Comparison of ENCODE assay signal across 9 mouse cellular contexts in the genomic region with DNA sequence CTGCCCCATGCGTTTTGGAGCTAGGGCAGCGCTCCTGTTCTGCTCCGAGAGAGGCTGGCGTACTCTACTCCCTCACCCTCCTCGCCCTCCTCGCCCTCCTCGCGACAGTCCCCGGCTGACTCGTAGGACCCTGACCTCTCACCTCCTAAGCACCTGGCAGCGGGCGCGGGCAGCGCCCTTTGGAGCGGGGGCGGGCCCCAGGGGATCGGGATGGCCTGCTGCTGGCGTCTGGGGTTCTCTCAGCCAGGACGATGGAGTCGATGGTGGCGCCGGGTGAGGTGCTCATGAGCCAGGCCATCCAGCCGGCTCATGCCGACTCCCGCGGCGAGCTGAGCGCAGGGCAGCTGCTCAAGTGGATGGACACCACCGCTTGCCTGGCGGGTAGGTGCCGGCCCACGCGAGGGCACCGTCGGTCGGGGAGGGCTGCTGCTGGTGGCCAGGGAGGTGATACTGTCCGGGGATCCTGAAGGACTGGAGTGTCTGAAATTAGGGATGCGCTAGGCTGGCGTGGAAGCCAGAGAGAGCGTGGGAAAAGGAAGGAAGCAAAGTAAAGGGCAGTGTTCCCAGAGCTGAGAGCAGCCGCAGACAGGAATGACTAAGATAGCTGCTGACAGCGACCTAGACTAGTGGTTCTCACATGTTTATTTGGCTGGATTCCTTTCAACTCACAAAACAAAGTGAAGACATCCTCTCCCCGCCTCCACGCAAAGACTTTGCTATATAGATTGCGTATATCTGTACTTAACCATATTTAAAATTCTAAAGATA. TPM values are rescaled to one million over a fixed set of nuclear protein-coding genes. Genes with fewer than 3 reads are reported as not detected.
A peak's percentile ranks its signal among the peaks of the same experiment; 100 is the strongest.
DNase-seq lines count a peak whose midpoint lies in the region; ATAC-seq and TF ChIP-seq lines count a peak whose summit lies in the region.
"Had no signal": no experiment of that assay in that cellular context is flagged by ENCODE, and none has a peak within 500 bp of the region (broad histone marks: within the 10 kb centered on the region; RNA-seq: fewer than 3 reads in every experiment).

A gene (plus strand): TSS at position 233 of the 768 bp plus-strand sequence.

- no peak for DNase-seq in lung, adult 2 months
- DNase-seq in lung, postnatal 36 days = no peak
- DNase-seq in cerebellum, adult 9-11 months = peak; percentile 56
- peak; percentile 39 for DNase-seq in gastrocnemius, adult 2 months
- DNase-seq in spleen, postnatal 14 days (ENCODE audit: low spot score in 2 of 2) = no peak

- intact Hi-C loops in gastrocnemius, adult 2 months (cut with DNase I) = no loop called here

- no peaks in the 10 kb centered on the region for H3K9me3 ChIP-seq in hindbrain, embryonic 16.5 days (ENCODE audit: control insufficient read depth, low read length)
- no peaks in the 10 kb centered on the region for H3K9me3 ChIP-seq in limb, embryonic 15.5 days
- H3K9me3 ChIP-seq in neural tube, embryonic 13.5 days = no peaks in the 10 kb centered on the region

- H3K4me1 ChIP-seq in lung, adult 2 months (ENCODE audit: control insufficient read depth, insufficient read depth, low read length) = no peaks in the 10 kb centered on the region
- H3K4me1 ChIP-seq in hindbrain, embryonic 16.5 days (ENCODE audit: control insufficient read depth, insufficient read depth, low read depth, low read length) = peaks cover 7% of the 10 kb centered on the region; the same call in 1 of the 2 replicates
- H3K4me1 ChIP-seq in limb, embryonic 15.5 days = peaks cover 11% of the 10 kb centered on the region
- H3K4me1 ChIP-seq in neural tube, embryonic 13.5 days (replicated peaks) = peaks cover 10% of the 10 kb centered on the region

- TF ChIP-seq POLR2A in lung, adult 2 months (IDR thresholded peaks at IDR 0.05; ENCODE audit: borderline replicate concordance, extremely low read depth, low read depth, low read length) = no peak

- peak within 1 kb of the TSS; percentile 66 for H3K27ac ChIP-seq in gastrocnemius, adult 2 months
- 0 out of 2 replicates have a peak within 1 kb of the TSS, but pooled peaks have one; percentile 24 for H3K27ac ChIP-seq in hindbrain, embryonic 16.5 days (ENCODE audit: low read depth, low read length)
- no peak within 1 kb of the TSS for H3K27ac ChIP-seq in limb, embryonic 15.5 days
- no peak within 1 kb of the TSS for H3K27ac ChIP-seq in neural tube, embryonic 13.5 days (replicated peaks)

- H3K9ac ChIP-seq in hindbrain, embryonic 16.5 days (ENCODE audit: low read depth, low read length) = peak within 1 kb of the TSS; percentile 76
- 0 out of 2 replicates have a peak within 1 kb of the TSS, but pooled peaks have one; percentile 5 for H3K9ac ChIP-seq in limb, embryonic 15.5 days
- peak within 1 kb of the TSS; percentile 68 for H3K9ac ChIP-seq in neural tube, embryonic 13.5 days

- peak within 1 kb of the TSS; percentile 44 for H3K4me3 ChIP-seq in lung, adult 2 months (replicated peaks; ENCODE audit: extremely low read depth, low read depth, low read length)
- H3K4me3 ChIP-seq in gastrocnemius, adult 2 months = peak within 1 kb of the TSS; percentile 70
- H3K4me3 ChIP-seq in hindbrain, embryonic 16.5 days (ENCODE audit: low read length) = peak within 1 kb of the TSS; percentile 44
- H3K4me3 ChIP-seq in limb, embryonic 15.5 days = peak within 1 kb of the TSS; percentile 34
- H3K4me3 ChIP-seq in neural tube, embryonic 13.5 days = peak within 1 kb of the TSS; percentile 43

- H3K27me3 ChIP-seq in hindbrain, embryonic 16.5 days (replicated peaks; ENCODE audit: control insufficient read depth, insufficient read depth, low read length) = no peaks in the 10 kb centered on the region
- peaks cover 20% of the 10 kb centered on the region for H3K27me3 ChIP-seq in limb, embryonic 15.5 days
- peaks cover 15% of the 10 kb centered on the region for H3K27me3 ChIP-seq in neural tube, embryonic 13.5 days

- peak; percentile 92 for ATAC-seq in hindbrain, embryonic 16.5 days
- ATAC-seq in limb, embryonic 15.5 days (ENCODE audit: insufficient number of reproducible peaks, low FRiP score, low TSS enrichment, low read depth) = no peak
- ATAC-seq in neural tube, embryonic 13.5 days (ENCODE audit: low read depth) = peak; percentile 89

- H3K36me3 ChIP-seq in hindbrain, embryonic 16.5 days (ENCODE audit: control insufficient read depth, insufficient read depth, low read length) = no peaks in the 10 kb centered on the region
- H3K36me3 ChIP-seq in limb, embryonic 15.5 days = no peaks in the 10 kb centered on the region
- H3K36me3 ChIP-seq in neural tube, embryonic 13.5 days = no peaks in the 10 kb centered on the region

- peak within 1 kb of the TSS; percentile 91 for H3K4me2 ChIP-seq in hindbrain, embryonic 16.5 days (ENCODE audit: low read length)
- H3K4me2 ChIP-seq in limb, embryonic 15.5 days = peak within 1 kb of the TSS; percentile 69
- peak within 1 kb of the TSS; percentile 83 for H3K4me2 ChIP-seq in neural tube, embryonic 13.5 days

- TF ChIP-seq CTCF in lung, adult 2 months (IDR thresholded peaks at IDR 0.05; ENCODE audit: insufficient read depth, low read length) = no peak
- no peak for TF ChIP-seq CTCF in gastrocnemius, adult 2 months (IDR thresholded peaks at IDR 0.05)

- 8% methylated on average over 45 of the region's 45 CpGs for WGBS in lung, adult 2 months
- 7% methylated on average over 45 of the region's 45 CpGs for WGBS in hindbrain, embryonic 16.5 days
- WGBS in limb, embryonic 15.5 days = 9% methylated on average over 45 of the region's 45 CpGs
- WGBS in neural tube, embryonic 13.5 days = 8% methylated on average over 42 of the region's 45 CpGs

RNA-seq across cellular contexts. Expression of the gene that starts here (rescaled TPM):
- polyA plus RNA-seq in lung, adult 2 months (2012; rRNA removed) = not detected in 2 replicates
- total RNA-seq in gastrocnemius, adult 2 months (2021) = not detected
- polyA plus RNA-seq in hindbrain, embryonic 16.5 days (2015; fragmentation: Nextera tagmentation; extraction: Ambion mirVana) = 0.06 and 0.24 TPM in 2 replicates
- polyA plus RNA-seq in limb, embryonic 15.5 days (2015; fragmentation: Nextera tagmentation; extraction: Ambion mirVana) = 0.29 TPM in 1 of 2 replicates, not detected in the other
- not detected in 2 replicates for polyA plus RNA-seq in neural tube, embryonic 13.5 days (2015; fragmentation: Nextera tagmentation; extraction: Ambion mirVana)
- total RNA-seq: MEL had no signal

Comparison
In these comparisons a context has a peak if more than half of its experiments do, and no peak if none do; other contexts are left out.
1. Peak in DNase-seq, H3K4me3 ChIP-seq and H3K27ac ChIP-seq in gastrocnemius, adult 2 months; RNA of the gene not detected or under 1 TPM.
2. Peak in ATAC-seq, H3K4me3 ChIP-seq, H3K27ac ChIP-seq, H3K9ac ChIP-seq and H3K4me2 ChIP-seq in hindbrain, embryonic 16.5 days; RNA of the gene not detected or under 1 TPM.
3. Peak in ATAC-seq, H3K4me3 ChIP-seq, H3K9ac ChIP-seq and H3K4me2 ChIP-seq in neural tube, embryonic 13.5 days; RNA of the gene not detected or under 1 TPM.
4. H3K9ac ChIP-seq: peak in every context shown above with its lines; median percentile 76 in hindbrain, embryonic 16.5 days; 68 in neural tube, embryonic 13.5 days; 5 in limb, embryonic 15.5 days.